Mouse (Mus musculus) ES-E14 (cell line): ENCODE measurements at regions not wholly inside any gene's neighbourhood (a gene's known extent, or its start where the extent isn't known, plus 50 kb on each side); places are given as distances from the start of the nearest gene placed in this dataset.

Source experiments
- CHD2 ChIP-seq: IDR thresholded peaks from 2 replicates; pipeline ENCODE4 v1.6.1; 2014; ENCODE audit warnings: mild to moderate bottlenecking, low read depth, low read length, inconsistent platforms
- HCFC1 ChIP-seq: IDR thresholded peaks from 2 replicates; pipeline ENCODE4 v1.6.1; 2012; ENCODE audit warnings: low read length, inconsistent platforms, borderline replicate concordance; ENCODE audit not compliant: insufficient read depth
- MAFK ChIP-seq: IDR thresholded peaks from 2 replicates; pipeline ENCODE4 v1.6.1; 2014; ENCODE audit warnings: mild to moderate bottlenecking, low read depth, low read length, inconsistent platforms; ENCODE audit not compliant: insufficient read depth
- ZC3H11A ChIP-seq: IDR thresholded peaks from 2 replicates; pipeline ENCODE4 v1.6.1; 2012; ENCODE audit warnings: low read depth, mild to moderate bottlenecking, inconsistent platforms, low read length, borderline replicate concordance

GRCm38 (mm10) chr14:58273693-58274419 is 203.5 kb downstream of the Fgf9 start:
- no peak for TF ChIP-seq CHD2
- no peak for TF ChIP-seq HCFC1
- TF ChIP-seq MAFK = no peak
- no peak for TF ChIP-seq ZC3H11A
